Mouse (Mus musculus): Measurements from ENCODE around the gene Rnase4.

Gene Rnase4

DNA sequence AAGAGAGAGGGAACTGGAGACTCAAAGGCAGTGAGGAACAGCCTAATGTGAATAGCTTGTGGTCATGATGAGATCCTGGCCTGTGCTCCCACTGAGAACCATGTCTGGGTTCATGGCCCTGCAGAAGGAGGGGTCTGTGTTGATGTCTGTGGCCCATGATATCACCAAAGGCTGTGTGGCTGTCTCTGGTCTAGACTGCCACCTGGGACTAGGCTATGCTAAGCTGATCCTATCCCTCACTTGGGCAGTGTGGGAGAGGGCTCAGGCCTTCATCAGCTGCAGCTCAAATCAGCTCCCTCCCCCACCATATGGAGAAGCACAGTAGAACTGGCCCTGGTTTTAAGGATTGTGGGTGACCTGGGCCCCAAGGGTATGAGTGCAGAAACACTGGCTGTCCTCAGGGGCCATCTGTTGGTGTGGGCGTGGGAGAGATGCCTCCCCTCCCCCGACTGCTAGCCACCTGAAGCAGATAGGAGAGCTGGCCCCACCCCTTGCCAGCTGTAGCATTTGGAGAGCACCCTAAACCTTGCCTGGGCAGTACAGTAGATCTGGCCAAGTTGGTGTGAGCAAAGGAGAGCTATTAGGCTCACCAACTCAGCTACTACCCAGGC, 36.9 kb downstream of the Rnase4 start:
- DNase-seq (ENCODE audit: low spot score in 2 of 2) = peak; percentile 81 to 87

DNA sequence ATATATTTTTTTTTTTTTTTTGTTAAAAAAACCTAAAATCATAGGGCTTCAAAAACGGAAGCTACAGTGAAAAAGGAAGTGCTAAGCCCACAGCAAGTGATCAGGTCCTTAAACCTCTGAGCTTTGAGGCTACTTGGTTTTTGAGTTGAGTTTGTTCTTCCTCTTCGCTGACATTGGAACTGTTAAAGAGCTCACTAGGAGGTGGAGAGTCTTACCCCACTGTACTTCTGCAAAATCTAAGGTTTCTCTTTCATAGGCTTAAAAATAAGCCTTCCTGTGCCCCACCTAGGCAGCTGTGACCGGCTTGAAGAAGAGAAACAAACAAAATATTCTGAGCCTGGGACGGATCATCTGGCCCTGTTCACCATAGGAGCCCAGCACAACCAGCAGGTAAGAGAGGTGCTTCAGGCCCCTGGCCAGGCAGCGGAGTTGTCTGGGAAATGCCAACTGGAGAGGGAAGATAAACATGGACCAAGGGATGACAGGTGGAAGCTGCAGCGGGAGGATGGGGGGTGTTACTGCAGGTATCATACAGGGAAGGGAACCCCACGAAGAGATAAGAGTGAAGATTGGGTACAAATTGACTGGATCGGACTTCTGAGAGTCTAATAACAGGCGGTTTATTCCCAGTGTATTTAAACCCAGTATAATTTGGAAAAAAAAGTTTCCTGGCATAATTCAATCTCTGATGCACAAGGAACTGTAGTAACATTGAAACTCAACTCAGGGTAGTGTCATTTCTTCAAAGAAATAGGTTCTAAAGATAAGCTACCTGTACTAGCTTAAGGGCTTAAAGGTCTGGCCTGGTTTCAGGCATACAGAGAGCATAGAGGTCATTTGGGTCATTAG, 38.1 kb downstream of the Rnase4 start:
- DNase-seq (ENCODE audit: low spot score in 2 of 2) = peak; percentile 77 to 82

DNA sequence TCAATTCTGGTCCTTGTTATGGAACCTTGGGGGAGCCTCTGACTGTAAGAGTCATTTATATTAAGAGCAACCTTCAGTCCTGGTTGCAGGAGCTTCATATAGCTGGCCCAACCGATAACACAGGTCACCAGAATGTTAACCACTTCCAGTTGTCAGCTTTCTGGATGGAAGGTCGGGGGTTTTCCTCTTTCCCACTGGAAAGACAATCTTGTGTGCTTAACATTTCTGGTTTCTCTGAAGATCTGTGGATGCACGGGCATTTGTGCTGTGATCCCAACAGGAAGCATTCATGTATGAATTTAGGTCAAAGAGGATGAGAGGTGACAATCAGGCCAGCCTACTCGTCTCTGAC, 38.7 kb downstream of the Rnase4 start:
- DNase-seq (ENCODE audit: low spot score in 2 of 2) = no peak

DNA sequence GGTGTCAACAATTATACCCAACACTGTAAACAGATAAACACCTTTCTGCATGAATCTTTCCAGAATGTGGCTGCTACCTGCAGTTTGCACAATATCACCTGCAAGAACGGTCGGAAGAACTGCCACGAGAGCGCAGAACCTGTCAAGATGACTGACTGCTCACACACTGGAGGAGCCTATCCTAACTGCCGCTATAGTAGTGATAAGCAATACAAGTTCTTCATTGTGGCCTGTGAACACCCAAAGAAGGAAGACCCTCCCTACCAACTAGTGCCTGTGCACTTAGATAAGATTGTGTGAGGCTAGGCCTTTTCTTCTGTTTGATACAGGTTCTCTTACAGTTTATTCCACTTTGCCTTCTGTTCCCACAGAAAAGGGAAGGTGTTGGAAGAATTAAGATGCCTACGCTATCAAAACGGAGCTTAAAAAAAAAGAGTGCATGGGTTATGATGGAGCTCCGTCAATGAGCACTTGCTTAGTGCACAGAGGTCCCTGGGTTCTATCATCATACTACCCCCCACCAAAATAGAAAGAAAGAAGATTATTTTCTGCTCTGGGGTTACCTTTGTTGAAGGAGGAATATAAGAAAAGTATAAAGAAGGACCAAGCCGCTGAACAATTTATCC, 39.6 kb downstream of the Rnase4 start:
- peak; percentile 40 to 65 for DNase-seq (ENCODE audit: low spot score in 2 of 2)

DNA sequence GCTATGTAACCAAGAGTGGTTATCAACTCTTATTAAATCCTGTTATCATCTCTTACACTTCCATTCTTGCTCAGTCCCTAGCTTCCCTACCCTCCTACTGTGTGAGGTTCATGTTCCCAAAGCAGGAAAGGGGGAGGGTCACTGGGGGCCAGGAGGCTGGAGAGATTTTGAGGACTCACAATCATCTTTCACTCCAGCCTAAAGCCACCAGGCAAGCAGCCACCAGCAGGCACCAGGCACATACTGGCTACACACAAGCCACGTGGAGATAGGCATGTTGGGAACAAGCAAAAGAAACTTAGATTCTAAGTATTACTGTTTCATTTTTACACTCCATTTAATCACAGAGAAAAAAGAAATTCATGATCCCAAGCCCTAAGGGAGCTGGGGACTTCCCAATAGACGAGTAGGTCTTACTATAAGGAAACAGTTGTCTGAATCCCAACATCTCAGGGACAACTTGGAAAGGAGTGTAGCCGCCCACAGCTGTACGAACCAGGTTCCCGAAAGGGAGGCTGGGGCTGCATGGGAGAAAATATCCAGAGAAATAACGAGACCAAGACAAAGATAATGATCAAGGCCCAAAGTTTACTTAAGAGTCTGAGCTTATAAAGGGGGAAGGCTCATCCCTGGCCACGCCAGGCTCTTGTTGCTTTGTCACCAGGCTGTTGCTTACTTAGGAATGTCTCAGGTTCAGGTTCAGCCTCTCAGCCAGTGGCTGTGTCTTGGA, 40.4 kb downstream of the Rnase4 start:
- no peak for DNase-seq (ENCODE audit: low spot score in 2 of 2)

DNA sequence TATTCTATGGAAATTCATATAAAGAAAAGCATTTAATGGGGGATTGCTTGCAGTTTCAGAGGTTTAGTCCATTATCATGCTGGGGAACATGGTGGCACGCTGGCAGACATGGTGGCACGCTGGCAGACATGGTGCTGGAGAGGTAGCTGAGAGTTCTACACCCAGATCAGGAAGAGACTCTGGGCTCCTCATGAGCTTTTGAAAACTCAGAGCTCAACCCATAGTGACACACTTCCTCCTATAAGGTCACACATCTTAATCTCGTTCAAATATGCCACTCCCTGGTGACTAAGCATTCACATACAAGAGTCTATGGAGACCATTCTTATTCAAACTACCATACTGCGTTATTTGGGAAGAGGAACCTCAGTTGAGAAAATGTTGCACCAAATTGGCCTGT, 41.5 kb downstream of the Rnase4 start:
- peak; percentile 25 to 57 for DNase-seq (ENCODE audit: low spot score in 2 of 2)

DNA sequence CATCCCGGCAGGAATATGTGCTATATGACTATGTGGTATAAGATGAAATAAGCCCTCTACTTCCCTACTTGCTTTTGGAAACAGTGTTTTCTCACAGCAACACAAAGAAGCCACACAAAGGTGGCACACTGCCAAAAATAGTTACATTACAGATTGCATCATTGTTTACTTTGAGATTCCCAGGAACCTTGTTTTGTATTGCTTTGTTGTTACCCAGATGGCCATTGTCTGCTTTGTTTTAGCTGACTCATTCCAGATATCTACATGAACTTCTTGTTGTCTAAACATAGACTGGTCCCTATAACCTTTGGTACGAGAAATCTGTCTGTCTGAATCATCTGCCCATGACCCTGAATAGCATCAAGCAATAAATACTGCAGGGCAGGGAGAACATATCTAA, 49.5 kb downstream of the Rnase4 start:
- no peak for DNase-seq (ENCODE audit: low spot score in 2 of 2)

DNA sequence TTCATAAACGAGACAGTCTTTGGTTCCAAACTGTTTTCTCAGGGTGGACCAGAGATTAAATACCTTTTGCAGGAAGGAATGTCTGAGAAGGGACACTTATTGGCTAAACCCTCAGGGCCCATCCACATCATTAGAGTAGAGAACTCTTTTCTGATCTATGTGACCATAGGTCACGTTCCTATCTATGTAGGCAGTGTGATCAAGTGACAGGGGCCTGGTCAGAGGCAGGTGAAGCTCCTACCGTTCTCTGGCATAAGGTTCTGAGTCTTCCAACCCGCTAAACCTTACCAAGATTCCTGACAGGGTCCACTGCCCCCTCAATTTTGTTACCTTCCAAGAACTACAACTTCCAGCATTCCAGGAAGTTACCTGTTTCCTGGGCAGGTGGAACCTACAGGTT, 51.2 kb downstream of the Rnase4 start:
- no peak for DNase-seq (ENCODE audit: low spot score in 2 of 2)

DNA sequence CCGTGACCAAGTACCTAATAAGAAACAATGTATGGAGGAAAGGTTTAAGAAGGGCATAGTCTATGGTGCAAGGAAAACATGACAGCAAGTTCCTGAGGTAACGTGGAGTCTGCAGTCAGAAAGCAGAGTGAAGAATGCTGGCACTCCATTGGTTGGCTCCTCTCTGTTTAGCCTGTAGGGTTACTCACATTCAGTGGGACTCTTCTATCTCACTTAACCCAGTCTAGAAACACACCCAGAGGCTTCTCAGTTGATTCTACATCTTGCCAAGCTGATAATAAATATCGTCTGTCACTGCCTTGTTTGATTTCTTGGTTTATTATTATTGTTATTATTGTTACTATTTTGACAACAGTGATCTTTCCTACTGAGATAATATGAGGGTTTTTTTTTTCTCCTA, 51.7 kb downstream of the Rnase4 start:
- DNase-seq (ENCODE audit: low spot score in 2 of 2) = peak in 1 of 2 experiments; percentile 27

DNA sequence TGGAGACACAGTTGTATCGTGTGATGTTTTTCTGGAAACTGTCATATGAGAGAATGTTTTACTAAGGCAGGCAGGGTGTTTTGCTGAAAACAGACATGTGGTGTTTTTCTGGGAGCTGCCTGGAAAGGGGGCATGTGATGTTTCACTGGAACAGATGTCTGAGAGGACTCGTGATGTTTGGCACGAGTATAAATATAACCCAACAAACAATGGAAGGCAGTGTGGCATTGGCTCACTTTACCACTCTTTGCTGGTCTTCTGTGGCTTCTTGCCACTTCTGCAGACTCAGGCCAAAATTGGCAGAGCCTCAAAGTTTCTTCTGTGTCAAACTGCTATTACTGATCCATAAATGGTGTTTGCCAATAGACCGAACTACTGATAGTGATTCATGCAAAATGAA, 52.4 kb downstream of the Rnase4 start:
- DNase-seq (ENCODE audit: low spot score in 2 of 2) = no peak

DNA sequence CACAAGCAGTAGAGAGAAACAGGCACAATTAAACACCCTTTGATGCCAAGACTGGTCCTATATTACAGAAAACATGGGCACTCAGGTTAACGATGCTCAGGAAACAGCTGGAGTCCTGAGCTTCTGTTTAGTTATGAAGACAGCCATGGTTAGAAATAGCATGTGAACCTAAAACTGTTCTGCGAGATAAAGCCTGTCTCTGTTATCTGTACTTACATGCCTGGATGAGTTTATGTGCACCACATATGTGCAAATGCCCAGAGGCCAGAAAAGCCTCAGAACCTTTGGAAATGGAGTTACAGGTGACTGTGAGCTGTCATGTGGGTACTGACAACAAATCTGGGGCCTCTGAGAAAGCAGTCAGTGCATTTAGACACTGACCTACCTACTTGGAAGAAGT, 53.1 kb downstream of the Rnase4 start:
- DNase-seq (ENCODE audit: low spot score in 2 of 2) = peak in 1 of 2 experiments; percentile 39

DNA sequence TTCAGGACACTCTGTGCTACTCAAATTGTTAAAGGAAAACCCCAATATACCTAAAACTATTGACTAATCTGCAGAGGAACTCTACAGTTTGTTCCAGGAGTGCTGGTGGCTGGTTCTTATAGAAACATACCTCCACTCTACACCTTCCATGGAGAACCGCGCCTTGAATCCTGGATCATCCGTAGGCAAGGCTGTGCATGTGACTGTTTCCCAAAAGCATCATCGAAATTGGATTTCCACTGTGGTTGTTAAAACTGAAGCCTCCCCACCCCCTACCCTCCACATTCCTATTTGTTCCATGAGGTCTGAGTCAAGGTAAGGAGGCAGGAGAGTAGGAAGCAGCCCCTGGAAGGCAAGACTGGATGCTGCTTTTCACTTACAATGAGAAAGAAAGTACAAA, 53.6 kb downstream of the Rnase4 start:
- no peak for DNase-seq (ENCODE audit: low spot score in 2 of 2)

DNA sequence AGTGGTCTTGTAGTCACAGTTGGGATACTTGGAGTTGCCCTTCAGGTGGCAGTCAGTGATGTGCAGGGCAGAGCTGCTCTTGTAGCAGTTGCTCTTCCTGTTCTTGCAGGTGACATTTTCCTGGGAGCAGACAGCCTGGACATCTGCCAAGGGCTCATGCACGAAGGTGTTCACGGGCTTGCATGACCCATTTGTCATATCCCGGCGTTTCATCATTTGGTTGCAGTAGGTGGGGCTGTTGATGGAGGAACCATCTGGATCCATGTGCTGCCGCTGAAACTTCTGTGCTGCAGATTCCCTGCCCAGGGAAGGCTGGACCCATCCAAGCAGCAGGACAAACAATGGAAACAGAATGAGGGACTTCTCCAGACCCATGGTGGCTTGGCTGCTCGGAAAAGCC, 54.6 kb downstream of the Rnase4 start:
- no peak for DNase-seq (ENCODE audit: low spot score in 2 of 2)

DNA sequence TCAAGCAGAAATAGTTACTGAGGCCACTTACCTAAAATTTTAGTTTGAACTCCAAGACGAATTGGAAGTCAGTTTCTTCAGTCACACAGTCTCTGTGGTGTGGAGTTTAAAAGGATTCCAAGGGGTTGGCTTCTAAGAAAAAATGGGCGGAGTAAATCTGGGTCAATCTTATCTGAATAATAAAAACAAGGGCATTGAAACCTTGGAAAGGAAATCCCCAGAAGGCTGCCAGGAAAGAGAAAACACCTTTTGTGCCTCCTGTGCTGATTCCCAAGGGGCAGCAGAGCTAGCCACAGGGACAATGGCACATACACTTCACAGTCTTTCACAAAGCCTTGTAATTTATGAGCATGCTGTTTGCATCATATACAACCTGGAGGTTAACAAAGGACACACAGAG, 55.8 kb downstream of the Rnase4 start, which contains the start of gene Rnase1:
Gene Rnase1 (minus strand): TSS at position 101 of the 400 bp plus-strand sequence.
- no peak for DNase-seq (ENCODE audit: low spot score in 2 of 2)

DNA sequence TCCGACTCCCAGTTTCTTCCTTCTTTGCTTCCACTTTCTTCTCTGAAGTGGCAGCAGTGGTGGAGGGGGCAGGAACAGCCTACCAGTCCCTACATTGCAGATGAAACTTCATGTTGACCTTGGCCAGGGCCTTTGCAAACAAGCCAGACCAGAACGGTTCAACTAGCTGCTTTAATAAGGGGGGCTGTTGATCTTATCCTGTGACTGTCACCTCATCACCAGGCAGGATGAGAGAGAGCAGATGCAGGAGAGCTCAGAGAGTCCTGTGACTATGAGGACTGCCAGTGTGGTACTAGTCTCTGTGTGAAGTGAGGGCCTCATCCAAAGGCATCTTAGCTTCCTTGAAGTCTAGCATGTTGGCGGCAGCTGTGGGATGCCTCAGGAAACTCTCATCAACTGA, 57.1 kb downstream of the Rnase4 start:
- no peak for DNase-seq (ENCODE audit: low spot score in 2 of 2)

DNA sequence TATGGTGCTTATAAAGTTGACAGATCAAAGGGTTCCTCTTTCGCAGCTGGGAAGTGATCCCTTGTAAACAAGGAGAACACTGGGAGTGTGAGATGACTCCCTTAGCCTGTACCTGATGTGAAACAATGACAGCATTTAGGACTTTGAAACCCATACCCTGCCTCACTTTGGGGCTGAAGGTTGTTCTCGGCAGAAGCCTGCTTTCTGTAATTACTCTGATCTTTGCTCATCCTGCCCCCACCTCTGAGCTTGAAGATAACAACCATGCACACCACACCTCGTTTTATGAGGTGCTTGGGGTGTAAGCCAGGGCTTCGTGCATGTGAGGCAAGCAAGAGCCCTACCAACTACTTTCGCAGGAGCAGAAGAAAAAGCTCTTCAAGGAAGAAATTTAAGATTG, 58.3 kb downstream of the Rnase4 start:
- no peak for DNase-seq (ENCODE audit: low spot score in 2 of 2)

DNA sequence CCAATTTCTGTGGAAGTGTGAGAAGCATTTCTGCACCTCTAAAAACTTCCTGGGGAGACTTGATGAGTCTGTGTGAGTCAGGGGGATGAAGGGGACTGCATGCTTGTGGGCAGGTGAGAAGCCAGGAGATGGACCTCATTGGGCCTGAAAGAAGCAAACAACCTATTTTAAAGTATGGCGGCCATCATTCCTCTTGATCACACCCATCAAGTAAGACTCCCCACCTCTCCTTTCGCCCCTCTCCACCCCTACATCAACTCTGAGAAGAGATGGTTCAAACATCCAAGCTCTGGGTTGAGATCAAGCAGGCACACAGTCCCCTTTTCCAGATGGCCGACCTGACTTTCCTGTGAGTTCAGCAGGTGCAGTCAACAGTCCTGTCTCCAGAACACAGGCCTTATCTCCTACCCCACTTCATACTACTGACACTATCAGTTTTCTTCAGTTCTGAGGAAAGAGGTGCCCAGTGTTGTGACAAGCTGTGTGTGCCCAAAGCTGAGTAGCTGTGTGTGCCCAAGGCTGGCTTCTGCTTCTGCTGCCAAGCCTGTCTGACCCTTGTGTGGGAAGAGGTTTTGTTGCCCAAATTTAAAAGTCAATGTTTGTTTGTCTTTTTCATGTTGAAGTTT, 59.4 kb downstream of the Rnase4 start:
- no peak for DNase-seq (ENCODE audit: low spot score in 2 of 2)

DNA sequence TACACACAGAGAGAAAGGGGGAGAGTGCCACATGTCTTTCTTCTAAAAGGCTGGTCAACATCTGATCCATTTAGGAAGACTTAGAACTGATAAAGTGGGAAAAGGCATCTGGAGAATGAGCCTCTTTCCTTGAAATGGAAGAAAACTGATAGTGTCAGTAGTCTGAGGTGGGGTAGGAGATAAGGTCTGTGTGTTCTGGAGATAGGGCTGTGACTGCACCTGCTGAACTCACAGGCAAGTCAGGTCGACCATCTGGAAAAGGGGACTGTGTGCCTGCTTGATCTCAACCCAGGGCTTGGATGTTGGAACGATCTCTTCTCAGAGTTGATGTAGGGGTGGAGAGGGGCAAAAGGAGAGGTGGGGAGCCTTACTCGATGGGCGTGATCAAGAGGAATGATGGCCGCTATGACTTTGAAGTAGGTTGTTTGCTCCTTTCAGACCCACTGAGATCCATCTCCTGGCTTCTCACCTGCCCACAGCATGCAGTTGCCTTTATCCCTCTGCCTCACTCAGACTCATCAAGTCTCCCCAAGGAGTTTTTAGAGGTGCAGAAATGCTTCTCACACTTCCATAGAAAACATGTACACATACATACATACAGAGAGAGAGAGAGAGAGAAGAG, 61.5 kb downstream of the Rnase4 start:
- DNase-seq (ENCODE audit: low spot score in 2 of 2) = no peak
